Mouse (Mus musculus): ENCODE measurements around the gene Sirt3. TPM values are rescaled to one million over a fixed set of nuclear protein-coding genes. Genes with fewer than 3 reads are reported as not detected.

The Sirt3 gene
- polyA plus RNA-seq, 1 experiment from 2014 or later, result 28.9 TPM

DNA sequence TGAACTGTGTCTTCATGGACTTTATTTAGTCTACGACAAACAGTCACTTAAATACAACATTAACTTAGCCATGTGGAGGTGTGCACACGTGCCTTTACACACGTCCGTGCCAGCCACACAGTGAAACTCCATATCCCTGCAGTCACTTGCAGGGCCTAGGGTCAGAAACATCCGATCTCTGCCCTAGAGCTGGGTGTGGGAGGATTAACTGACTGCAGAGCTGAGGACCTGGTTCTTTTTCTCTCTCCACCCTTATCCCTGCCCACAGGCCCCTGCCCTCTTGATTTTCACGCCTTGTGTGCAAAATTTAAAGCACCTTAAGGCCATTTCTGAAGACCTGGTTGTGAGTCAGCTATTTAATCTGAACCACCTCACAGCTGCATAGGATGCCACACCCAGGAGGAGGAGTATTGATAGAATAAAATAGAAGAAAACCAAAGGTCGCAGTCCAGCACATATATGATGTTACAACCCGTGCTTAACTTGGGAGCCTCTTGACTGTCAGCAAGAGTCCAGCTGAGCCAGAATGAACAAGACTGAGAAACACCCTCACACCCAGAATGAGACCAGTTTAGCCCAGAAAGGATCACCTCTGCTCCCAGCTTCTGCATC is 38.4 kb upstream of the Sirt3 start, which contains the start of gene Nlrp6:
Gene Nlrp6, plus strand, starts transcription at position 485 of the 612 bp plus-strand sequence.
- peak within 1 kb of the TSS; percentile 86 for H3K27ac ChIP-seq (ENCODE audit: low read depth, low read length)
- peaks cover 6% of the 10 kb centered on the region; the same call in 1 of the 2 replicates for H3K4me1 ChIP-seq (replicated peaks; ENCODE audit: control insufficient read depth, insufficient read depth, low read length)
- no peaks in the 10 kb centered on the region for H3K9me3 ChIP-seq (ENCODE audit: control insufficient read depth)
- H3K27me3 ChIP-seq (replicated peaks; ENCODE audit: control insufficient read depth, insufficient read depth, low read length), result peaks cover 6% of the 10 kb centered on the region; the same call in 1 of the 2 replicates
- H3K36me3 ChIP-seq (ENCODE audit: control insufficient read depth, insufficient read depth), result peaks cover 10% of the 10 kb centered on the region
- H3K9ac ChIP-seq (ENCODE audit: low read depth, low read length), result peak within 1 kb of the TSS; percentile 50
- H3K4me3 ChIP-seq (ENCODE audit: low read depth, low read length), result peak within 1 kb of the TSS; percentile 50
- peak within 1 kb of the TSS; percentile 76 for H3K4me2 ChIP-seq (replicated peaks; ENCODE audit: low read depth)
- ATAC-seq, result peak; percentile 85
- TF ChIP-seq CTCF (IDR thresholded peaks at IDR 0.05; ENCODE audit: low read depth), result no peak
- 35% methylated on average over 8 of the region's 8 CpGs for WGBS

DNA sequence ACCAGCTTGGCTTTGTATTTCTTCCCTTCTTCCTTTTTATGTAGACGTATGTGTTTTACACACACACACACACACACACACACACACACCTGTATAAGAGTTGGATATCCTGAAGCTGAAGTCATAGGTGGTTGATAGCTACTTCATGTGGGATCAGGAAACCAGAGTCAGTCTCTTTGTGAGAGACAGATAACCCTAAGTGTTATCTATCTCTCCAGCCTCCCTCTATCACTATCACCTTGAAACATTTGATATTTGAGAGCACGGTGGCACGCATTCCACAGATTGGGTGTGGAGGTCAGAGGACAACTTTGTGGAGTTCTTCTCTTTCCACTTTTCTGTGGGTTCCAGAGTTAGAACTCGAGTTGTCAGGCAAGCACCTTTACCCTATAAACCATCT is 37.8 kb upstream of the Sirt3 start:
- no peak for TF ChIP-seq CTCF (IDR thresholded peaks at IDR 0.05; ENCODE audit: low read depth)
- ATAC-seq, result no peak
- 29% methylated on average over 4 of the region's 4 CpGs for WGBS
- Histone ChIP-seq H3K4me3 (ENCODE audit: low read depth, low read length) (no peak overlapping the region), H3K9me3 (ENCODE audit: control insufficient read depth) (no peaks in the 10 kb centered on the region), H3K9ac (ENCODE audit: low read depth, low read length) (no peak overlapping the region), H3K27ac (ENCODE audit: low read depth, low read length) (peak overlapping the region; percentile 68), H3K4me2 (replicated peaks; ENCODE audit: low read depth) (0 out of 2 replicates have a peak overlapping the region, but pooled peaks have one; percentile 14), H3K36me3 (ENCODE audit: control insufficient read depth, insufficient read depth) (peaks cover 3% of the 10 kb centered on the region; the same call in 1 of the 2 replicates), H3K4me1 (replicated peaks; ENCODE audit: control insufficient read depth, insufficient read depth, low read length) (peaks cover 11% of the 10 kb centered on the region; the same call in 1 of the 2 replicates), H3K27me3 (replicated peaks; ENCODE audit: control insufficient read depth, insufficient read depth, low read length) (peaks cover 6% of the 10 kb centered on the region; the same call in 1 of the 2 replicates)

DNA sequence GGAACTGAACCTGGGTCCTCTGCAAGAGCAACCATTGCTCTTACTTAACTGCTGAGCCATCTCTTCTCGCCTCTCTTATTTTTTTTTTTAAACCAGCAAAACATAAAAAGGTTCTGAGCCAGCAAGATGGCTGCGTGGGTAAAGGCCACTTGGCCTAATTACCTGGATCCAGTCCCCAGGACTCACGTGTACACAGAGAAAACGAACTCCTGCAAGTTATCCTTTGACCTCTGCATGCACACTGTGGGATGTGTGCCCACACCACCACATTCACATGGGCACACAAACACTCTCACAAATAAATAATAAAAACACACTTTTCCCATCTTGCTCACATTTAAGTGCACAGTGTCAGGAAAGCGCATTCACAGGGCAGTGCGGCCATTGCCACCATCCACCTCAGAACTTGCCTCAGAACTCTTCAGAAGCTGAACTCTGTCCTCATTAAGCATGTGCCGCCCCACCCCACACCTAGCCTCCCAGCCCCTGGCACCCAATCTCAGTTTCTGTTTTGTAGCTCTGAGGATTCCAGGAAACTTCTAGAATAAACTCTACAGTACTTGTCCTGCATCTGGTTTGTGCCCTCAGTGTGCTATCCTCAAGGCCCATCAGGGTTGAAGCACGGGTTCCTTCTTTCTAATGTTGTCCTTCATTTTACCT is 32.1 kb upstream of the Sirt3 start:
- Histone ChIP-seq H3K9ac (ENCODE audit: low read depth, low read length) (no peak overlapping the region; the same call in 1 of the 2 replicates), H3K27me3 (replicated peaks; ENCODE audit: control insufficient read depth, insufficient read depth, low read length) (no peaks in the 10 kb centered on the region), H3K9me3 (ENCODE audit: control insufficient read depth) (no peaks in the 10 kb centered on the region), H3K36me3 (ENCODE audit: control insufficient read depth, insufficient read depth) (no peaks in the 10 kb centered on the region), H3K27ac (ENCODE audit: low read depth, low read length) (peak overlapping the region; percentile 85), H3K4me3 (ENCODE audit: low read depth, low read length) (no peak overlapping the region), H3K4me1 (replicated peaks; ENCODE audit: control insufficient read depth, insufficient read depth, low read length) (0 out of 2 replicates have a peak, but pooled peaks cover 5% of the 10 kb centered on the region), H3K4me2 (replicated peaks; ENCODE audit: low read depth) (peak overlapping the region; percentile 17; the same call in 1 of the 2 replicates)
- peak; percentile 66 for ATAC-seq
- WGBS, result 54% methylated on average over 8 of the region's 8 CpGs
- no peak for TF ChIP-seq CTCF (IDR thresholded peaks at IDR 0.05; ENCODE audit: low read depth)

DNA sequence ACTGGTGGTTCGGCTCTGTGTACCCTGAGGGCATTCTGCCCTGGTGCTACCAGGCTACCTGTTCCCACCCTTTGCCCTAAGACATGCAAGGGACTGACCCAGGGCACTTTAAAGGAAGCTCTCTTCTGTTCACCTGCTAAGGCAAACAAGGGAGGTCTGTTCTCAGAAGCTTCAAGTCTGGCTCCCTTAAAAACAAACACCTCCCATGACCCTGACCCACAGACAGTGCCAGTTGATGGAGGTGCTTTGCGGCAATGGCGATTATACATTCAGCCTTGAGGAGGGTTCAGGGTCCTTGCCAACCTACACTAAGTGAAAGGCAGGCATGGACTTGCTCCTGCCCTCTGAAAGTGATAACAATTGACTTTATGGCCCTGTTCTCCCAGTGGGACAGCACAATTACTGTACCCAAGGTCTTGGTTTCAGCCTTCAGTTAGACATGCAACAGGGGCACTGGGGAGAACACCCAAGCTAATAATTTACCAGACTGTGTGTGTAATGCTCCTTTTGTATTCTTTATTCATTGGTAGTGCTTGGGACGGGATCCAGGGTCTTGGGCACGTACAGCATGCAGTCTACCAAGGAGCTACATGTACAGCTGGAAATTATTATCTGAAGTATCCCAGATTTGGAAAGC is 30.9 kb upstream of the Sirt3 start:
- Histone ChIP-seq H3K4me3 (ENCODE audit: low read depth, low read length) (no peak overlapping the region), H3K27ac (ENCODE audit: low read depth, low read length) (peak overlapping the region; percentile 85), H3K36me3 (ENCODE audit: control insufficient read depth, insufficient read depth) (no peaks in the 10 kb centered on the region), H3K27me3 (replicated peaks; ENCODE audit: control insufficient read depth, insufficient read depth, low read length) (no peaks in the 10 kb centered on the region), H3K9ac (ENCODE audit: low read depth, low read length) (no peak overlapping the region), H3K4me2 (replicated peaks; ENCODE audit: low read depth) (peak overlapping the region; percentile 22; the same call in 1 of the 2 replicates), H3K4me1 (replicated peaks; ENCODE audit: control insufficient read depth, insufficient read depth, low read length) (0 out of 2 replicates have a peak, but pooled peaks cover 5% of the 10 kb centered on the region), H3K9me3 (ENCODE audit: control insufficient read depth) (no peaks in the 10 kb centered on the region)
- ATAC-seq, result peak; percentile 88
- 27% methylated on average over 5 of the region's 5 CpGs for WGBS
- TF ChIP-seq CTCF (IDR thresholded peaks at IDR 0.05; ENCODE audit: low read depth), result no peak

DNA sequence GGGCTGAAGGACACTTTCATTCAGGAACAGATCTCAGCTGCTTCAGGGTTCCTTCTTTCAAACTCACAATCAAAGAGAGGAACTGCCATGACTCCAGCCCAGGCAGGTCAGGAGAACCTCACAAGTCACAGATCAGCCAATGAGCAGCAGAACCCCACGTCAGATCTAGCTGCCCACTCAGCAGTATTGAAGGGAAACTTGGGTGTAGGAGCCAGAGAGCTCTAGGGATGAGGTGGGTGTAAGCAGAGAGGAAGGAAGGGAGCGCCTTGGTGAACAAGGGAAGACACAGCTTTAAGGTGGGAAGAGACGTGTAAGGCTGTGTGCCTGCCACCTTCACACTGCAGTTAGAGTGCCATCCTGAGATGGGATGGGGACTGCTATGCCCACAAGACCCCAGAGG is 30.2 kb upstream of the Sirt3 start:
- 0 out of 2 replicates have a peak, but pooled peaks cover 5% of the 10 kb centered on the region for H3K4me1 ChIP-seq (replicated peaks; ENCODE audit: control insufficient read depth, insufficient read depth, low read length)
- TF ChIP-seq CTCF (IDR thresholded peaks at IDR 0.05; ENCODE audit: low read depth), result no peak
- WGBS, result 50% methylated on average over 3 of the region's 3 CpGs
- no peak for ATAC-seq
- H3K36me3 ChIP-seq (ENCODE audit: control insufficient read depth, insufficient read depth), result no peaks in the 10 kb centered on the region
- H3K9me3 ChIP-seq (ENCODE audit: control insufficient read depth), result no peaks in the 10 kb centered on the region
- no peak overlapping the region for H3K4me2 ChIP-seq (replicated peaks; ENCODE audit: low read depth)
- no peaks in the 10 kb centered on the region for H3K27me3 ChIP-seq (replicated peaks; ENCODE audit: control insufficient read depth, insufficient read depth, low read length)
- no peak overlapping the region for H3K4me3 ChIP-seq (ENCODE audit: low read depth, low read length)
- H3K27ac ChIP-seq (ENCODE audit: low read depth, low read length), result peak overlapping the region; percentile 85
- no peak overlapping the region for H3K9ac ChIP-seq (ENCODE audit: low read depth, low read length)

DNA sequence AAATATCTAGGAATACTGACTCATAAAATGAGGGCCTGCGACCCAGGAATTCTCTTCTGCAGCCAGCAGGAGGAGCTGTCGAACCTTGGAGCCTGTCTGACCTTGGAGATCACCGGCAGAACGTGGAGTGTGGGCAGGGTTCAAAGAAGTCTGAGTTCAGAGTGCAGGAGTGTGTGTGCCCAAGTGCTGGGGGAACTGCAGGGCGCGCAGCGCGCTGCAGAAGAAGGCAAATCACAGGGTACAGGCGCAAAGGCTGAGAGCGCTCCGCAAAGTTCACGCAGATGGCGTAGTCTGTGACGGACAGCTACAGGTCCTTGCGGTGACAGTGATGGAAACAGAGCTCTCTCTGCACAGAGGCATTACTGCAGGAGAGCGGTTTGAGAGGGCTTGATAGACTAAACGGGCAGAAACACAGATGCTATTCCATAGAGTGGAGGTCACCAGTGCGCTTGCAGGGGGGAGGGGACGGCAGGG is 26.6 kb upstream of the Sirt3 start:
- Histone ChIP-seq H3K4me2 (replicated peaks; ENCODE audit: low read depth) (peak overlapping the region; percentile 66), H3K9me3 (ENCODE audit: control insufficient read depth) (no peaks in the 10 kb centered on the region), H3K9ac (ENCODE audit: low read depth, low read length) (no peak overlapping the region), H3K4me3 (ENCODE audit: low read depth, low read length) (peak overlapping the region; percentile 26), H3K4me1 (replicated peaks; ENCODE audit: control insufficient read depth, insufficient read depth, low read length) (no peaks in the 10 kb centered on the region), H3K27ac (ENCODE audit: low read depth, low read length) (no peak overlapping the region), H3K27me3 (replicated peaks; ENCODE audit: control insufficient read depth, insufficient read depth, low read length) (no peaks in the 10 kb centered on the region), H3K36me3 (ENCODE audit: control insufficient read depth, insufficient read depth) (no peaks in the 10 kb centered on the region)
- peak; percentile 97 for TF ChIP-seq CTCF (IDR thresholded peaks at IDR 0.05; ENCODE audit: low read depth)
- under 1% methylated on average over 19 of the region's 19 CpGs for WGBS
- ATAC-seq, result peak; percentile 66

Data from intestine, postnatal 0 days (tissue).